Mouse (Mus musculus): ENCODE data around the gene Serpinf2. TPM values are rescaled to one million over a fixed set of nuclear protein-coding genes. Genes with fewer than 3 reads are reported as not detected.

Serpinf2 gene
- polyA plus RNA-seq, 1 experiment = not detected

DNA sequence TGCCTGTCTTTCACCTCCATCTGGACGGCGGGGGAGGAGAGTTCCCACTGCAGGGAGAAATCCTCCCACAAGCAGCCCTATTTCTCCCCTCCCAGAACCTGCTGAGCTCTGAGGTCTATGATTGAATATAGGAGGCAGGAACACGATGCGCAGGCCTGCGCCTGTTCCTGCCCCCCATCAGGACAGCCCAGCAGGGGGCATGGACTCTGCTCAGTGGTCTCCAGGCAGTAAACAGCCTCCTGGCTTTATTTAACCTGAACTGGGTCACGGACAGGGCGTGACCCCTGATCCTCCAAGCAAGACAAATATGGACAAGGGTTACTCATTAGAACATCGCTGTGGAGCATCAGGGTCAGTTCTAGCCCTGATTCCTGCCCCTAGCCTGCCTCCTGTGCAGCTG, 4.3 kb upstream of the Serpinf2 start:
- Histone ChIP-seq H3K4me1 (ENCODE audit: control insufficient read depth, insufficient read depth, low read length) (peaks cover 2% of the 10 kb centered on the region), H3K9me3 (replicated peaks; ENCODE audit: control insufficient read depth, insufficient read depth, low read length, poor library complexity, severe bottlenecking) (no peaks in the 10 kb centered on the region), H3K36me3 (ENCODE audit: control insufficient read depth, insufficient read depth, low read length, poor library complexity, severe bottlenecking) (no peaks in the 10 kb centered on the region), H3K4me3 (ENCODE audit: low read depth, low read length) (no peak overlapping the region), H3K27me3 (ENCODE audit: control insufficient read depth, insufficient read depth, low read length, poor library complexity, severe bottlenecking) (no peaks in the 10 kb centered on the region), H3K9ac (ENCODE audit: low read depth, poor library complexity, severe bottlenecking) (no peak overlapping the region), H3K27ac (ENCODE audit: insufficient read depth, low read length) (no peak overlapping the region)
- TF ChIP-seq POLR2A (IDR thresholded peaks at IDR 0.05; ENCODE audit: insufficient read depth, low read length) = no peak
- TF ChIP-seq EP300 (IDR thresholded peaks at IDR 0.05; ENCODE audit: insufficient read depth, low read depth, low read length) = no peak
- TF ChIP-seq CTCF (IDR thresholded peaks at IDR 0.05; ENCODE audit: low read depth, low read length) = no peak

DNA sequence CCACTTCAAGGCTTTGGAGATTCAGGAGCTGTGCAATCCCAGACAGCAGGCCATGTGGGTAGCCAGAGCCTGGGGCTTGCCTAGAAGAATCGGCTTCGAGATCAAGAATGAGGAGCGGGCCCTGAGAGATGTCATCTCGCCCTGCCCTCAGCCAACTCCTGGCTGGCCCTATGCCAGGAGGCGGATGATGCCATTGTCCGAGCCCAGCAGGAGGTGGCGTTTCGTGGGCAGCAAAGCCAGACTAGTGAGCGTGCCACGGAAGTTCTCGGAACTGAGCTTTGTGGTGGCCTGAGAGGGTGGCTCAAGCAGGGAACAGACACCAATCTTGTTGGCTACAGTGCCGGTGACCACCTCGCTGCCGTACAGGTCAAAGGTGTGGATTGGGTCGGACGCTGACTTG, 2.2 kb upstream of the Serpinf2 start:
- H3K4me1 ChIP-seq (ENCODE audit: control insufficient read depth, insufficient read depth, low read length) = peaks cover 2% of the 10 kb centered on the region
- H3K27me3 ChIP-seq (ENCODE audit: control insufficient read depth, insufficient read depth, low read length, poor library complexity, severe bottlenecking) = no peaks in the 10 kb centered on the region
- H3K27ac ChIP-seq (ENCODE audit: insufficient read depth, low read length) = no peak overlapping the region
- no peak overlapping the region for H3K4me3 ChIP-seq (ENCODE audit: low read depth, low read length)
- no peaks in the 10 kb centered on the region for H3K36me3 ChIP-seq (ENCODE audit: control insufficient read depth, insufficient read depth, low read length, poor library complexity, severe bottlenecking)
- no peak overlapping the region for H3K9ac ChIP-seq (ENCODE audit: low read depth, poor library complexity, severe bottlenecking)
- no peaks in the 10 kb centered on the region for H3K9me3 ChIP-seq (replicated peaks; ENCODE audit: control insufficient read depth, insufficient read depth, low read length, poor library complexity, severe bottlenecking)
- no peak for TF ChIP-seq POLR2A (IDR thresholded peaks at IDR 0.05; ENCODE audit: insufficient read depth, low read length)

DNA sequence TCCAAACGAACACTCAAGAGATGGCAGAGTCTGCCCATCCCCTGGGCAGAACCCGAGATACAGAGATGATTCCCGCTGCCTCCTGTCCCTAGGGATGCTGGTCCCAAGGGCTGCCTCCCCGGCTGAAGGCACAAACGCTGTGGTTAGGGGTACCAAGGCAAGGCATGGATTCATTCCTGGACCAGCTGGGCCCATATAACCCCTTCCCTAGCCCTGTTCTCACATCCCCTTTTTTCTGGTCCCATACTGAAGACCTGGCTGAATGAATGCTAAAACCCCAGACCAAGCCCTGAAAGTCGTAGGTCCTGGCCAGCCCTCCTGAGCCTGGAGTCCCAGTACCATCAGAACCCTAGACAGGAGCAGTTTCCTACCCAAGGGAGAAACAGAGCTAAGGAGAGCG, 1.6 kb upstream of the Serpinf2 start:
- Histone ChIP-seq H3K4me3 (ENCODE audit: low read depth, low read length) (no peak overlapping the region), H3K36me3 (ENCODE audit: control insufficient read depth, insufficient read depth, low read length, poor library complexity, severe bottlenecking) (no peaks in the 10 kb centered on the region), H3K9ac (ENCODE audit: low read depth, poor library complexity, severe bottlenecking) (no peak overlapping the region), H3K27me3 (ENCODE audit: control insufficient read depth, insufficient read depth, low read length, poor library complexity, severe bottlenecking) (no peaks in the 10 kb centered on the region), H3K4me1 (ENCODE audit: control insufficient read depth, insufficient read depth, low read length) (peaks cover 2% of the 10 kb centered on the region), H3K27ac (ENCODE audit: insufficient read depth, low read length) (no peak overlapping the region), H3K9me3 (replicated peaks; ENCODE audit: control insufficient read depth, insufficient read depth, low read length, poor library complexity, severe bottlenecking) (no peaks in the 10 kb centered on the region)
- no peak for TF ChIP-seq CTCF (IDR thresholded peaks at IDR 0.05; ENCODE audit: low read depth, low read length)
- TF ChIP-seq EP300 (IDR thresholded peaks at IDR 0.05; ENCODE audit: insufficient read depth, low read depth, low read length) = no peak
- TF ChIP-seq POLR2A (IDR thresholded peaks at IDR 0.05; ENCODE audit: insufficient read depth, low read length) = no peak

DNA sequence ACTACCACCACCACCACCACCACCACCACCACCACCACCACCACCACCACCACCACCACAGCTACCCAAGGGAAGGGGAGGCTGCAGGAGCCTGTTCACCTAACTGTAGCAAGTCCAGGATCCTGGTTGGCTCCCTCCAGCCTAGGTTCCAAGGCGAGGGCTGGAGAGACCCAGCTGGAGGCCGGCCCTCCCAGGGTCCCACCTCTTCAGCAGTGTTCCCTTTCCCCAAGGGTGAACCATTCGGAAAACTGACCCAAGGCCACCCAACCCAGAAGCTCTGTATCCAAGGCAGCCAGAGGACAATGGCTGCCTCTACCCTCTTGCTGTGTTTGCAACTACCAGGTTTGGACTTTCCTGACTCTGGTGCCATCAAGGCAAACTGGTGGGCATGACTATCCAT, 560 bp upstream of the Serpinf2 start:
- Histone ChIP-seq H3K9ac (ENCODE audit: low read depth, poor library complexity, severe bottlenecking) (no peak overlapping the region), H3K27ac (ENCODE audit: insufficient read depth, low read length) (no peak overlapping the region), H3K36me3 (ENCODE audit: control insufficient read depth, insufficient read depth, low read length, poor library complexity, severe bottlenecking) (no peaks in the 10 kb centered on the region), H3K4me1 (ENCODE audit: control insufficient read depth, insufficient read depth, low read length) (peaks cover 2% of the 10 kb centered on the region), H3K27me3 (ENCODE audit: control insufficient read depth, insufficient read depth, low read length, poor library complexity, severe bottlenecking) (no peaks in the 10 kb centered on the region), H3K4me3 (ENCODE audit: low read depth, low read length) (no peak overlapping the region), H3K9me3 (replicated peaks; ENCODE audit: control insufficient read depth, insufficient read depth, low read length, poor library complexity, severe bottlenecking) (no peaks in the 10 kb centered on the region)
- TF ChIP-seq CTCF (IDR thresholded peaks at IDR 0.05; ENCODE audit: low read depth, low read length) (no peak), EP300 (IDR thresholded peaks at IDR 0.05; ENCODE audit: insufficient read depth, low read depth, low read length) (no peak), POLR2A (IDR thresholded peaks at IDR 0.05; ENCODE audit: insufficient read depth, low read length) (no peak)

DNA sequence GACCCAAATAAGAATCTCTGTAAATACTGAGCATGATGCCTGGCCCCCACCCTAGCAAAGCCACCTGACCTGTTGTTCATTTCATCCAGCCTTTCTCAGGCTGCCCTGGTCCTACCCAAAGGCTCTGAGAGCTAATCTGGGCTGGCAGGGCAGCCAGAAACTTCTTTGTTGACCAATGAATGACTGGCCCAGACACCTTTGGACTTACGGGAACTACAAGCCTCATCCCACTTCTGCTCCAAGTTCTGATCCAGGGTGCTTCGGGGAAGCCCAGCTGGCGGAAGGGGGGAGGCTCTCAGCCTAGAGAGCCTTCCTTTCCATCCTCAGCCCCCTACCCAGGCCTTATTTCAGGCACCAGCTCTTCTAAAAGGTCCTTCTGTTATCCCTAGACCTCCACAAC, 587 bp downstream of the Serpinf2 start:
- Histone ChIP-seq H3K9me3 (replicated peaks; ENCODE audit: control insufficient read depth, insufficient read depth, low read length, poor library complexity, severe bottlenecking) (no peaks in the 10 kb centered on the region), H3K27ac (ENCODE audit: insufficient read depth, low read length) (no peak overlapping the region), H3K9ac (ENCODE audit: low read depth, poor library complexity, severe bottlenecking) (no peak overlapping the region), H3K27me3 (ENCODE audit: control insufficient read depth, insufficient read depth, low read length, poor library complexity, severe bottlenecking) (no peaks in the 10 kb centered on the region), H3K36me3 (ENCODE audit: control insufficient read depth, insufficient read depth, low read length, poor library complexity, severe bottlenecking) (no peaks in the 10 kb centered on the region), H3K4me3 (ENCODE audit: low read depth, low read length) (no peak overlapping the region), H3K4me1 (ENCODE audit: control insufficient read depth, insufficient read depth, low read length) (peaks cover 1% of the 10 kb centered on the region)
- no peak for TF ChIP-seq POLR2A (IDR thresholded peaks at IDR 0.05; ENCODE audit: insufficient read depth, low read length)
- TF ChIP-seq CTCF (IDR thresholded peaks at IDR 0.05; ENCODE audit: low read depth, low read length) = no peak
- TF ChIP-seq EP300 (IDR thresholded peaks at IDR 0.05; ENCODE audit: insufficient read depth, low read depth, low read length) = no peak

DNA sequence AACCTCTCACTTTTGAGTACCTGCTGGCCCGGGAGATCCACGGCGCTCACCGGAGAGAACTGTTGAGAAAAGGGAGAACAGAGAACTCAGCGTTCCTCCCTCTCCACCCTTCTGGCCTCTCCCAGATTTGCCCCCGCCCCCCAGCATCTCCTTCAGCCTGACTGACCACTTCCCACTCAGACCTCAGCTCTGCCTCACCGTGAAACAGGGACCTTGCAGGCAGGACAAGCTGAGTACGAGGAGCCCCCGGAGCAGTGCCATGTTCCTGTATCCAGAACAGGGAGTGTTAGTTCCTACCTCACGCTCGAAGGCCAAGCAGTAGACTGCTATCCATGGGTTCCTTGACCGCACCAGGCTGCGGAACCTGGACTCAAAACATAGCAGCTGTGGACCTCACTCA, 1.2 kb downstream of the Serpinf2 start:
- no peaks in the 10 kb centered on the region for H3K4me1 ChIP-seq (ENCODE audit: control insufficient read depth, insufficient read depth, low read length)
- H3K9me3 ChIP-seq (replicated peaks; ENCODE audit: control insufficient read depth, insufficient read depth, low read length, poor library complexity, severe bottlenecking) = no peaks in the 10 kb centered on the region
- H3K27ac ChIP-seq (ENCODE audit: insufficient read depth, low read length) = no peak overlapping the region
- no peak overlapping the region for H3K4me3 ChIP-seq (ENCODE audit: low read depth, low read length)
- H3K36me3 ChIP-seq (ENCODE audit: control insufficient read depth, insufficient read depth, low read length, poor library complexity, severe bottlenecking) = no peaks in the 10 kb centered on the region
- no peak overlapping the region for H3K9ac ChIP-seq (ENCODE audit: low read depth, poor library complexity, severe bottlenecking)
- no peak for TF ChIP-seq CTCF (IDR thresholded peaks at IDR 0.05; ENCODE audit: low read depth, low read length)
- H3K27me3 ChIP-seq (ENCODE audit: control insufficient read depth, insufficient read depth, low read length, poor library complexity, severe bottlenecking) = no peaks in the 10 kb centered on the region
